Mouse (Mus musculus) liver, embryonic 11.5 days (tissue): ENCODE results near the gene Rgmb. TPM values are rescaled to one million over a fixed set of nuclear protein-coding genes. Genes with fewer than 3 reads are reported as not detected.

ENCODE experiments used
- ATAC-seq: fragments of 200-750 bp; cut with Nextera tagmentation; replicated peaks from 2 replicates; pipeline ENCODE4 v1.8.0; 2017; ENCODE audit warnings: moderate number of reproducible peaks, mild to moderate bottlenecking, moderate TSS enrichment, moderate library complexity; ENCODE audit not compliant: low FRiP score
- DNase-seq: peaks from one replicate; pipeline ENCODE4 v3.0.0-alpha.2; 2017; ENCODE audit warnings: low spot score
- H3K27ac ChIP-seq: fragments of 300-500 bp; sonication (generic); 2 replicates; pipeline ENCODE4 v1.5.1; 2014; ENCODE audit warnings: mild to moderate bottlenecking, low read depth, low read length, control low read depth
- H3K27me3 ChIP-seq: fragments of 300-500 bp; sonication (generic); replicated peaks from 2 replicates; pipeline ENCODE4 v1.6.1; 2014; ENCODE audit warnings: low read length, mixed read lengths; ENCODE audit not compliant: control insufficient read depth, insufficient read depth
- H3K36me3 ChIP-seq: fragments of 300-500 bp; sonication (generic); 2 replicates; pipeline ENCODE4 v1.6.1; 2014; ENCODE audit warnings: mild to moderate bottlenecking, low read length, moderate library complexity, mixed read lengths; ENCODE audit not compliant: control insufficient read depth, insufficient read depth
- H3K4me1 ChIP-seq: fragments of 300-500 bp; sonication (generic); replicated peaks from 2 replicates; pipeline ENCODE4 v1.6.1; 2014; ENCODE audit warnings: low read length, mixed read lengths; ENCODE audit not compliant: control insufficient read depth, insufficient read depth
- H3K4me2 ChIP-seq: fragments of 300-500 bp; sonication (generic); 2 replicates; pipeline ENCODE4 v1.6.1; 2014; ENCODE audit warnings: mild to moderate bottlenecking, control low read depth, moderate library complexity
- H3K4me3 ChIP-seq: fragments of 300-500 bp; sonication (generic); 2 replicates; pipeline ENCODE4 v1.5.1; 2014; ENCODE audit warnings: low read depth, low read length, control low read depth
- H3K9ac ChIP-seq: fragments of 300-500 bp; sonication (generic); 2 replicates; pipeline ENCODE4 v1.6.1; 2014; ENCODE audit warnings: low read depth, low read length, control low read depth
- H3K9me3 ChIP-seq: fragments of 300-500 bp; sonication (generic); 2 replicates; pipeline ENCODE4 v1.6.1; 2016; ENCODE audit warnings: low read length, inconsistent platforms, mixed read lengths; ENCODE audit not compliant: control insufficient read depth
- WGBS: fragments of 180-500 bp; shearing (Covaris S2); extraction: QIAGEN DNeasy Blood & Tissue Kit; methylation state at CpG from one replicate; pipeline ENCODE4 v1.1.7; 2014; 5-methylcytosine and 5-hydroxymethylcytosine counted together
- polyA plus RNA-seq: library from polyadenylated mRNA; unstranded; fragments of >200 nt; fragmentation: Nextera tagmentation; extraction: Ambion mirVana; gene quantifications from 2 replicates; pipeline ENCODE4 v1.2.1, GENCODE M21; 2014

Rgmb gene
- polyA plus RNA-seq, 1 experiment from 2014 or later = 3.6 TPM

- ATAC-seq (peak; percentile 41; the same call in 1 of the 2 replicates), DNase-seq (no peak)
- no peaks in the 10 kb centered on the region for H3K4me1 ChIP-seq
- H3K9me3 ChIP-seq = no peaks in the 10 kb centered on the region
- no peak overlapping the region for H3K9ac ChIP-seq
- no peak overlapping the region for H3K27ac ChIP-seq
- WGBS = 75% methylated on average over 5 of the region's 5 CpGs
- H3K4me3 ChIP-seq = no peak overlapping the region
- H3K27me3 ChIP-seq = no peaks in the 10 kb centered on the region
- no peak overlapping the region for H3K4me2 ChIP-seq
- H3K36me3 ChIP-seq = peaks cover 9% of the 10 kb centered on the region
These were observed 56.1 kb downstream of the Rgmb start for GRCm38 (mm10) chr17:15774565-15775215.

- H3K4me3 ChIP-seq = no peak overlapping the region
- DNase-seq = no peak
- no peak overlapping the region for H3K9ac ChIP-seq
- WGBS = 82% methylated on average over 6 of the region's 6 CpGs
- H3K36me3 ChIP-seq = peaks cover 14% of the 10 kb centered on the region
- no peaks in the 10 kb centered on the region for H3K27me3 ChIP-seq
- no peak overlapping the region for H3K4me2 ChIP-seq
- no peaks in the 10 kb centered on the region for H3K9me3 ChIP-seq
- H3K4me1 ChIP-seq = no peaks in the 10 kb centered on the region
- no peak for ATAC-seq
- no peak overlapping the region for H3K27ac ChIP-seq
These were observed 56.9 kb downstream of the Rgmb start for GRCm38 (mm10) chr17:15773956-15774355.

GRCm38 (mm10) chr17:15769081-15769724 is 61.6 kb downstream of the Rgmb start:
- peak; percentile 18 for DNase-seq
- H3K4me3 ChIP-seq = no peak overlapping the region
- H3K4me1 ChIP-seq = no peaks in the 10 kb centered on the region
- no peaks in the 10 kb centered on the region for H3K27me3 ChIP-seq
- peaks cover 31% of the 10 kb centered on the region for H3K36me3 ChIP-seq
- no peaks in the 10 kb centered on the region for H3K9me3 ChIP-seq
- ATAC-seq = no peak
- no peak overlapping the region for H3K4me2 ChIP-seq
- no peak overlapping the region for H3K27ac ChIP-seq
- no peak overlapping the region for H3K9ac ChIP-seq
- 90% methylated on average over 7 of the region's 7 CpGs for WGBS

- H3K27ac ChIP-seq = no peak overlapping the region
- H3K9ac ChIP-seq = no peak overlapping the region
- no peaks in the 10 kb centered on the region for H3K9me3 ChIP-seq
- H3K27me3 ChIP-seq = no peaks in the 10 kb centered on the region
- peaks cover 37% of the 10 kb centered on the region; the same call in 1 of the 2 replicates for H3K36me3 ChIP-seq
- 83% methylated on average over 8 of the region's 8 CpGs for WGBS
- H3K4me3 ChIP-seq = no peak overlapping the region
- H3K4me2 ChIP-seq = no peak overlapping the region
- DNase-seq (no peak), ATAC-seq (no peak)
- no peaks in the 10 kb centered on the region for H3K4me1 ChIP-seq
These were observed 69.6 kb downstream of the Rgmb start for GRCm38 (mm10) chr17:15761191-15761590.

Other genes starting within 250 kb of the Rgmb start
- gene Chd1, start 126.1 kb downstream of the Rgmb start, polyA plus RNA-seq = 24.4 and 26.7 TPM in 2 replicates